Mouse (Mus musculus): ENCODE results near the gene Olfm4. TPM values are rescaled to one million over a fixed set of nuclear protein-coding genes. Genes with fewer than 3 reads are reported as not detected.

Gene Olfm4
- polyA plus RNA-seq, 1 experiment from 2014 or later = 2.4 TPM

- H3K9ac ChIP-seq (ENCODE audit: low read depth, low read length) = no peak overlapping the region
- H3K9me3 ChIP-seq (ENCODE audit: control insufficient read depth, low read length) = no peaks in the 10 kb centered on the region
- no peak overlapping the region for H3K4me3 ChIP-seq (ENCODE audit: low read length)
- no peaks in the 10 kb centered on the region for H3K27me3 ChIP-seq (ENCODE audit: control insufficient read depth, insufficient read depth, low read length)
- no peak overlapping the region for H3K27ac ChIP-seq (ENCODE audit: low read depth, low read length)
- WGBS = 40% methylated on average over 5 of the region's 5 CpGs
- ATAC-seq (ENCODE audit: low FRiP score, low TSS enrichment) = peak; percentile 66
- H3K4me2 ChIP-seq (replicated peaks; ENCODE audit: low read depth, low read length) = no peak overlapping the region
- no peaks in the 10 kb centered on the region for H3K36me3 ChIP-seq (ENCODE audit: control insufficient read depth, insufficient read depth, low read length)
- no peaks in the 10 kb centered on the region for H3K4me1 ChIP-seq (ENCODE audit: control insufficient read depth, insufficient read depth, low read length)
Measured at GRCm38 (mm10) chr14:80047368-80048101, 63.7 kb downstream of the Olfm4 start.

GRCm38 (mm10) chr14:80055725-80056124 lies 71.8 kb downstream of the Olfm4 start:
- 72% methylated on average over 3 of the region's 3 CpGs for WGBS
- Histone ChIP-seq H3K27me3 (ENCODE audit: control insufficient read depth, insufficient read depth, low read length) (no peaks in the 10 kb centered on the region), H3K9ac (ENCODE audit: low read depth, low read length) (no peak overlapping the region), H3K4me2 (replicated peaks; ENCODE audit: low read depth, low read length) (no peak overlapping the region), H3K4me1 (ENCODE audit: control insufficient read depth, insufficient read depth, low read length) (no peaks in the 10 kb centered on the region), H3K36me3 (ENCODE audit: control insufficient read depth, insufficient read depth, low read length) (no peaks in the 10 kb centered on the region), H3K4me3 (ENCODE audit: low read length) (no peak overlapping the region), H3K9me3 (ENCODE audit: control insufficient read depth, low read length) (no peaks in the 10 kb centered on the region), H3K27ac (ENCODE audit: low read depth, low read length) (no peak overlapping the region)
- no peak for ATAC-seq (ENCODE audit: low FRiP score, low TSS enrichment)

- Histone ChIP-seq H3K9me3 (ENCODE audit: control insufficient read depth, low read length) (no peaks in the 10 kb centered on the region), H3K4me2 (replicated peaks; ENCODE audit: low read depth, low read length) (no peak overlapping the region), H3K36me3 (ENCODE audit: control insufficient read depth, insufficient read depth, low read length) (no peaks in the 10 kb centered on the region), H3K9ac (ENCODE audit: low read depth, low read length) (no peak overlapping the region), H3K27ac (ENCODE audit: low read depth, low read length) (no peak overlapping the region), H3K4me3 (ENCODE audit: low read length) (no peak overlapping the region), H3K27me3 (ENCODE audit: control insufficient read depth, insufficient read depth, low read length) (no peaks in the 10 kb centered on the region), H3K4me1 (ENCODE audit: control insufficient read depth, insufficient read depth, low read length) (no peaks in the 10 kb centered on the region)
- WGBS = 80% methylated on average over 3 of the region's 3 CpGs
- no peak for ATAC-seq (ENCODE audit: low FRiP score, low TSS enrichment)
Measured at GRCm38 (mm10) chr14:80061686-80062085, 77.8 kb downstream of the Olfm4 start.

GRCm38 (mm10) chr14:80062896-80063295 lies 79.0 kb downstream of the Olfm4 start:
- H3K4me3 ChIP-seq (ENCODE audit: low read length) = no peak overlapping the region
- WGBS = 70% methylated on average over 9 of the region's 9 CpGs
- no peak overlapping the region for H3K27ac ChIP-seq (ENCODE audit: low read depth, low read length)
- no peak for ATAC-seq (ENCODE audit: low FRiP score, low TSS enrichment)
- no peaks in the 10 kb centered on the region for H3K9me3 ChIP-seq (ENCODE audit: control insufficient read depth, low read length)
- H3K27me3 ChIP-seq (ENCODE audit: control insufficient read depth, insufficient read depth, low read length) = no peaks in the 10 kb centered on the region
- H3K4me2 ChIP-seq (replicated peaks; ENCODE audit: low read depth, low read length) = no peak overlapping the region
- H3K9ac ChIP-seq (ENCODE audit: low read depth, low read length) = no peak overlapping the region
- H3K4me1 ChIP-seq (ENCODE audit: control insufficient read depth, insufficient read depth, low read length) = no peaks in the 10 kb centered on the region
- no peaks in the 10 kb centered on the region for H3K36me3 ChIP-seq (ENCODE audit: control insufficient read depth, insufficient read depth, low read length)

DNA sequence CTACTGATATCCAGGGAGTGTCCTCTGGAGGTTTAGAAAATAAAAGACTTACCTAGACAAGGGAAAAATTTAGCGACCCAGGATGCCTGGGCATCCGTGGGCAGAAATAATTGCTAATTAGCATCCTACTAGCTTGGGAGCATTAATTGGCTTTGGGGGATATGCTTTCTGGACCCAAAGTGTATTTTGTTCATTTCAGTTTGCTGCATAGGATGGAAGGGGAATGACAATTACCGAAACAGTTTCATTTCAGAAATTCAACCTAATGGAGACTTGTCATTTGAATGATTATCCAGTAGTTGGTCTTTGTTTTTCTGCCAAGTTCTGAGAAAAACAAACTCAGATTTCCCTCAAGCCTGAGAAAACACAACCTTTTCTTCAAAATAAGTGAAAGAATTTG lies 86.7 kb downstream of the Olfm4 start:
- H3K4me1 ChIP-seq (ENCODE audit: control insufficient read depth, insufficient read depth, low read length) = no peaks in the 10 kb centered on the region
- H3K27ac ChIP-seq (ENCODE audit: low read depth, low read length) = no peak overlapping the region
- 92% methylated on average over 3 of the region's 3 CpGs for WGBS
- H3K36me3 ChIP-seq (ENCODE audit: control insufficient read depth, insufficient read depth, low read length) = no peaks in the 10 kb centered on the region
- ATAC-seq (ENCODE audit: low FRiP score, low TSS enrichment) = no peak
- no peak overlapping the region for H3K4me3 ChIP-seq (ENCODE audit: low read length)
- no peak overlapping the region for H3K4me2 ChIP-seq (replicated peaks; ENCODE audit: low read depth, low read length)
- no peaks in the 10 kb centered on the region for H3K27me3 ChIP-seq (ENCODE audit: control insufficient read depth, insufficient read depth, low read length)
- H3K9me3 ChIP-seq (ENCODE audit: control insufficient read depth, low read length) = no peaks in the 10 kb centered on the region
- no peak overlapping the region for H3K9ac ChIP-seq (ENCODE audit: low read depth, low read length)

Other genes with a start within 250 kb of the Olfm4 start
- 2.0 and 2.5 TPM in 2 replicates for gene Pcdh8, start 212.8 kb upstream of the Olfm4 start, polyA plus RNA-seq (2014; fragmentation: Nextera tagmentation; extraction: Ambion mirVana)